Mouse (Mus musculus) left cerebral cortex, postnatal 14 days (tissue): ENCODE data around the gene Gm8897. TPM values are rescaled to one million over a fixed set of nuclear protein-coding genes. Genes with fewer than 3 reads are reported as not detected.
"Not testable (repeated sequence)": the region's sequence is repeated elsewhere in the genome, so short reads cannot be mapped to it uniquely, and the experiment has no call there.

Experiments used
- DNase-seq, 2 experiments: peaks; one replicate each; pipeline ENCODE4 v3.0.0; 2021 to 2022; ENCODE audit warnings: low spot score in 2 of 2, mixed read lengths in 1 of 2
- intact Hi-C: fragments of 180-260 bp; cut with DNase I; formaldehyde crosslinking; loops from one replicate; pipeline ENCODE4 v1.15.1; 2025
- long read RNA-seq, 2 experiments: library from polyadenylated mRNA; stranded (forward); transcript quantifications; one replicate each; pipeline ENCODE4 v2.0.0; 2021
- total RNA-seq, 2 experiments: library from RNA; stranded (reverse); gene quantifications; 2 replicates each; pipeline ENCODE4 v1.2.3; 2021

Gm8897 gene
- total RNA-seq = not detected
- long read RNA-seq, experiment 1 = 0 reads
- long read RNA-seq, experiment 2 = 0 reads

GRCm38 (mm10) chr5:11416118-11416517 lies at the start of gene Gm8897:
Gene Gm8897, plus strand, starts transcription at chr5:11416418.
- DNase-seq, intact Hi-C loops: not testable (repeated sequence)

- intact Hi-C loops, DNase-seq: not testable (repeated sequence)
Measured at GRCm38 (mm10) chr5:11416691-11417090, 473 bp downstream of the Gm8897 start.

Other genes with a start within 250 kb of the Gm8897 start
- gene Gm5861, start 233.3 kb upstream of the Gm8897 start, total RNA-seq = not detected
- not detected for gene Gm8890, start 160.4 kb upstream of the Gm8897 start, total RNA-seq
- not detected for gene Speer1, start 74.9 kb upstream of the Gm8897 start, total RNA-seq
- gene Gm8906, start 86.3 kb downstream of the Gm8897 start, total RNA-seq = not detected
- not detected for gene Gm6460, start 178.5 kb downstream of the Gm8897 start, total RNA-seq